Mouse (Mus musculus): ENCODE measurements at regions not wholly inside any gene's neighbourhood (a gene's known extent, or its start where the extent isn't known, plus 50 kb on each side); places are given as distances from the start of the nearest gene placed in this dataset.
"Not testable (repeated sequence)": the region's sequence is repeated elsewhere in the genome, so short reads cannot be mapped to it uniquely, and the experiment has no call there.

DNA sequence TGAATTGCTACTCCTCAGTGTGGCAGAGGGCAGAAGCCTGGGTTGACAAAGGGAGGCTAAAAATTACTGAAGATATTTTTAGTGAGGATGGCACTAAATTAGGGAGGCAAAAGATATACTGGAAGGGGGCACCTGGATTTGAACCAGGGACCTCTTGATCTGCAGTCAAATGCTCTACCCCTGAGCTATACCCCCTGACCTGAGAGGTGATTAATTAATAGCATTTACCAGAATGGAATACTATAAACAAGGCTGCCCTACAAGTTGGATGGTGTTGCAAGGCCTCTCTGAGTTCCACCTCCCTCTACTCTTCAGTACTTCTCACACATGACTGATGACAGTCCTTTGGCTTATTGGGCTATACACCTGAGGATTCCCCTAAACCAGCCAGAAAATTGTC is 136.6 kb upstream of the Zfp746 start:
- no peak overlapping the region for H3K9ac ChIP-seq (ENCODE audit: low read depth, low read length)
- no peaks in the 10 kb centered on the region for H3K9me3 ChIP-seq (replicated peaks; ENCODE audit: control insufficient read depth, low read length, poor library complexity, severe bottlenecking)
- no peaks in the 10 kb centered on the region for H3K27me3 ChIP-seq (ENCODE audit: control insufficient read depth, insufficient read depth, low read depth, low read length)
- H3K4me2 ChIP-seq (ENCODE audit: low read length) = no peak overlapping the region
- no peaks in the 10 kb centered on the region for H3K4me1 ChIP-seq (ENCODE audit: control insufficient read depth, insufficient read depth, low read length)
- H3K4me3 ChIP-seq (ENCODE audit: low read depth, low read length) = no peak overlapping the region
- no peak for ATAC-seq
- H3K36me3 ChIP-seq (ENCODE audit: control insufficient read depth, insufficient read depth, low read length) = no peaks in the 10 kb centered on the region
- H3K27ac ChIP-seq (ENCODE audit: low read length) = no peak overlapping the region

DNA sequence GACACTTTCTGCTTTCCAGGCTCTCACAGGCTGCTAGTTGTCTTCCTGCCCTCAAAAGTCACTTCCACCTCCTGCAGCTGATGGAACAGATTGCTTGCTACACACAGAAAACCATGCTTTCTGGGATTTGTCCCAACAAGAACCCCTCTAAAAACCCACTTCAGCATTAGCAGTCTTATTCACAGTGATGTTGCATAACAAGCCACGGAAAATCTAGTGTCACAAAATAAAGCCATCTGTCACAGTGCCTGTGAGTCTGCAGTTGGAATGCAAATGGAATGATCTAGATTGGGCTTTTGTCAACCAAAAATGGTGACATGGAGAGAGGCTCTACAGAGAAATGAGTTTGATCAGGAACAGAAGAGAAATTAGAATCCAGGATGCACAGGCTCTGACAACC is 135.4 kb upstream of the Zfp746 start:
- not testable (repeated sequence) for H3K4me3 ChIP-seq (ENCODE audit: low read depth, low read length); H3K4me1 ChIP-seq (ENCODE audit: control insufficient read depth, insufficient read depth, low read length); H3K36me3 ChIP-seq (ENCODE audit: control insufficient read depth, insufficient read depth, low read length); H3K4me2 ChIP-seq (ENCODE audit: low read length); H3K27me3 ChIP-seq (ENCODE audit: control insufficient read depth, insufficient read depth, low read depth, low read length); H3K9me3 ChIP-seq (replicated peaks; ENCODE audit: control insufficient read depth, low read length, poor library complexity, severe bottlenecking); ATAC-seq; H3K27ac ChIP-seq (ENCODE audit: low read length); H3K9ac ChIP-seq (ENCODE audit: low read depth, low read length)
- 36% methylated on average over 1 of the region's 1 CpGs for WGBS

DNA sequence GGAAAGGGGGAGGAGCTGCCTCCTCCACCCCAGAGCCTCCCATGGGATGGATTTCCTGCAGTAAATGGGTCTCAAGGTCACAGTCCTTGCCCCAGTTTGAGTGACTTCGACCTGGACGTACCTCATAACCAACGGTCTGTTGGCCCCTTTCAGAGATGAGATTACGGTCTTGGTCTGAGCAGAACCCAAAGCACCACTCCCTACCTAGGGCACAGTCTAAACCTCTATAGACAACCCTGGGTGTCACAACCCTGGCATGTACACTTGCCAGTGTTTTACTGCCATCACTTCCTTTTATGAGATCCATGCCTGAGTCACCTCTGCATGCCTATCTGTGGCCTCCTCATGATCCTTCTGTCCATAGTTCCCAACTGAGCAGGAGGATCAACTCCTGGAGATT is 128.8 kb upstream of the Zfp746 start:
- Histone ChIP-seq H3K9me3 (replicated peaks; ENCODE audit: control insufficient read depth, low read length, poor library complexity, severe bottlenecking) (no peaks in the 10 kb centered on the region; the same call in 1 of the 2 replicates), H3K36me3 (ENCODE audit: control insufficient read depth, insufficient read depth, low read length) (no peaks in the 10 kb centered on the region), H3K9ac (ENCODE audit: low read depth, low read length) (no peak overlapping the region), H3K4me3 (ENCODE audit: low read depth, low read length) (no peak overlapping the region), H3K27me3 (ENCODE audit: control insufficient read depth, insufficient read depth, low read depth, low read length) (no peaks in the 10 kb centered on the region), H3K27ac (ENCODE audit: low read length) (no peak overlapping the region), H3K4me1 (ENCODE audit: control insufficient read depth, insufficient read depth, low read length) (no peaks in the 10 kb centered on the region), H3K4me2 (ENCODE audit: low read length) (no peak overlapping the region)
- ATAC-seq = no peak
- whole genome bisulfite sequencing = 95% methylated on average over 4 of the region's 4 CpGs

DNA sequence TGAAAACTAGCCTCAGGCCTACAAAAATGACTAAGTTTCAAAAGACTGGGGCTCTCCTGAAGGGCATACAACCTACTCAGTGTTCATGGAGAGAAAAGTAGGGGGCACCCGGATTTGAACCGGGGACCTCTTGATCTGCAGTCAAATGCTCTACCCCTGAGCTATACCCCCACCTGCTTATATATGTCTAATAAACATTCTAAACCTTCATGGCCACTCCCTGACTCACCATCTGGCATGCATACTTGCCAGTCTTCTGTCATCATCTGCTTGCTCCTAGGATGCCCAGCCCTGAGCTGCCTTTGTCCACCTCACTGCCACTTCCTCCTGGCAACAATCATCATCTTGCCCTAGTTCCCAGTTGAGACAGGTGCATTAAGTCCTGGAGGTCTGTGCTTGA is 123.3 kb upstream of the Zfp746 start:
- Histone ChIP-seq H3K4me2 (ENCODE audit: low read length) (no peak overlapping the region), H3K27ac (ENCODE audit: low read length) (no peak overlapping the region), H3K9ac (ENCODE audit: low read depth, low read length) (no peak overlapping the region), H3K27me3 (ENCODE audit: control insufficient read depth, insufficient read depth, low read depth, low read length) (no peaks in the 10 kb centered on the region), H3K36me3 (ENCODE audit: control insufficient read depth, insufficient read depth, low read length) (no peaks in the 10 kb centered on the region), H3K4me3 (ENCODE audit: low read depth, low read length) (no peak overlapping the region), H3K9me3 (replicated peaks; ENCODE audit: control insufficient read depth, low read length, poor library complexity, severe bottlenecking) (no peaks in the 10 kb centered on the region; the same call in 1 of the 2 replicates), H3K4me1 (ENCODE audit: control insufficient read depth, insufficient read depth, low read length) (no peaks in the 10 kb centered on the region)
- ATAC-seq = no peak
- WGBS = 94% methylated on average over 2 of the region's 2 CpGs

DNA sequence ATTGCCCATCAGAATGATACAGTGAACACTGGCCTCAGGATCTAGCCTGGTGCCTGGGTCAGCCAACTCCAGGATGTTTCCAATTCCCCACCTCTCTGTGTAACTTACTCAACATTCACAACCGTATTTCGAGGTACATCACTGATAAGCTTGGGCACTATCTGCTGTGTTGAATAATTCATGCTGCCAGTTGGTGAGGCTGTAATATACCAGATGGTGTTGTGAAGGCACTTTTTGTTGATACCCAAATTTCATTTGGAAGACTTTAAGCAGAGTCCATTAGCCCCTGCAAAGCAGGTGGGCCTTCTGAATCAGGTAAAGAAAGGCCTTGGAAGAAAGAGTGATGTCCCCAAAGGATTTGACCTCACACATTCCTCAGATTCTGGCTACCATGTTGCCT is 122.7 kb upstream of the Zfp746 start:
- Histone ChIP-seq H3K9me3 (replicated peaks; ENCODE audit: control insufficient read depth, low read length, poor library complexity, severe bottlenecking) (no peaks in the 10 kb centered on the region; the same call in 1 of the 2 replicates), H3K27me3 (ENCODE audit: control insufficient read depth, insufficient read depth, low read depth, low read length) (no peaks in the 10 kb centered on the region), H3K4me2 (ENCODE audit: low read length) (no peak overlapping the region), H3K27ac (ENCODE audit: low read length) (no peak overlapping the region), H3K9ac (ENCODE audit: low read depth, low read length) (no peak overlapping the region), H3K4me1 (ENCODE audit: control insufficient read depth, insufficient read depth, low read length) (no peaks in the 10 kb centered on the region), H3K36me3 (ENCODE audit: control insufficient read depth, insufficient read depth, low read length) (no peaks in the 10 kb centered on the region), H3K4me3 (ENCODE audit: low read depth, low read length) (no peak overlapping the region)
- no peak for ATAC-seq
- WGBS = 92% methylated on average over 2 of the region's 2 CpGs

DNA sequence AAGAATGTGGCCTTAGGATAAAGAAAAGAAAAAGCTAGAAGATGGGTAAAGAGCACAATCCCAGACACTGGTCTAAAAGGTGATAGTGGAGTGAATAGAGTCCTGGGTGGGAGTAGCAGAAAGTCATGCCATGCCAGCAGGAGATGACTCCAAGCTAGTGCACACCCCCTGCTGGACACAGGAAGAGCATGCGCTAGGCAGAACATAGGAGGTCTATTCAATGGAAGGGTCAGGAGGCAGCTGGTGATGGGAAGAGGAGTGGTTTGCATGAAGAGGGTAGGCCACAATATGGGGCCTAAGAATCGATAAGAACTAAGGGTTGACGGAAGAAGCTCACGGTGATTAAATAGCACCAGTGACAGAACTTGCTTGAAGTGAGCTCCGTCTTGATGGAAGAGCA is 119.3 kb upstream of the Zfp746 start:
- Histone ChIP-seq H3K36me3 (ENCODE audit: control insufficient read depth, insufficient read depth, low read length) (no peaks in the 10 kb centered on the region), H3K4me2 (ENCODE audit: low read length) (no peak overlapping the region), H3K4me3 (ENCODE audit: low read depth, low read length) (no peak overlapping the region), H3K9me3 (replicated peaks; ENCODE audit: control insufficient read depth, low read length, poor library complexity, severe bottlenecking) (no peaks in the 10 kb centered on the region), H3K4me1 (ENCODE audit: control insufficient read depth, insufficient read depth, low read length) (no peaks in the 10 kb centered on the region), H3K27me3 (ENCODE audit: control insufficient read depth, insufficient read depth, low read depth, low read length) (no peaks in the 10 kb centered on the region), H3K27ac (ENCODE audit: low read length) (no peak overlapping the region), H3K9ac (ENCODE audit: low read depth, low read length) (no peak overlapping the region)
- WGBS = 89% methylated on average over 5 of the region's 5 CpGs
- no peak for ATAC-seq

DNA sequence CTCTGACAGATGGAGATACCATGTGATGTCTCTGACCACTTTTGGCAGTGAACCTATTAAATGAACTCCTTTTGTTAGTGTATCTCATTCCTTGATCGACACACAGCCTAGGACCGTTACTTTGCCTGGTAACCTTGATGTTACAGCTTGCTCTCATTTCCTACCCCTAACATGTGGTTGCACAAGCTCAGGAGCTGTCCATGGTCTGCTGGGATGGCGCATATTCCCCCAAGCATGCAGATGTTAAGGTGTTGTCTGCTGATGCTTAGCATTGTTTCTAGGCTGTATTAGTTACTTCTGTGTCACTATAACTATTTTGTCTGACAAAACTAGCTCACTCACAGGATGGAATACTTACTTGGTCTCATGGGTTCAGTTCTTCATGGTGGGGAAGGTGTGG is 113.6 kb upstream of the Zfp746 start:
- WGBS = 59% methylated on average over 3 of the region's 3 CpGs
- Histone ChIP-seq H3K4me2 (ENCODE audit: low read length) (no peak overlapping the region), H3K9me3 (replicated peaks; ENCODE audit: control insufficient read depth, low read length, poor library complexity, severe bottlenecking) (no peaks in the 10 kb centered on the region), H3K27ac (ENCODE audit: low read length) (no peak overlapping the region), H3K9ac (ENCODE audit: low read depth, low read length) (no peak overlapping the region), H3K4me3 (ENCODE audit: low read depth, low read length) (no peak overlapping the region), H3K4me1 (ENCODE audit: control insufficient read depth, insufficient read depth, low read length) (no peaks in the 10 kb centered on the region), H3K36me3 (ENCODE audit: control insufficient read depth, insufficient read depth, low read length) (no peaks in the 10 kb centered on the region), H3K27me3 (ENCODE audit: control insufficient read depth, insufficient read depth, low read depth, low read length) (no peaks in the 10 kb centered on the region)
- no peak for ATAC-seq

DNA sequence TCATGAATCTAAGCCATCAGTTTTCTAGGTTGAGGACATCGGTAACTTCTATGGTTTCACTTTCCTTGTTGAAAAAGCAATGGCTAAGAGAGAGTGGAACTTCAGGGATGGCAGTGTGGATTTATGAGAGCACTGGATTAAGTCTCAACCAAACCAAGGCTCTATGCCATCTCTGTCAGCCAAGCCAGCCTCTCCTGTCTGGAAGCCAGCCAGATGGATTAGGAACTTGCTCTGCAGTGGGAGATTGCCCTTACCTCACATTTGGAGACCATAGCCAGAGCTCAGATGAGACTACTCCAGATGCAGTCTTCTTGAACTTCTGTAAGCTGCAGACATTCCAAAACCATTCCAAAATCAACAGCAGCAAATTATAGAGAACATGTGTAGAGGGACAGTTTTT is 112.4 kb upstream of the Zfp746 start:
- no peak overlapping the region for H3K4me2 ChIP-seq (ENCODE audit: low read length)
- H3K4me1 ChIP-seq (ENCODE audit: control insufficient read depth, insufficient read depth, low read length) = no peaks in the 10 kb centered on the region
- no peaks in the 10 kb centered on the region for H3K9me3 ChIP-seq (replicated peaks; ENCODE audit: control insufficient read depth, low read length, poor library complexity, severe bottlenecking)
- no peak overlapping the region for H3K4me3 ChIP-seq (ENCODE audit: low read depth, low read length)
- no peak overlapping the region for H3K9ac ChIP-seq (ENCODE audit: low read depth, low read length)
- H3K36me3 ChIP-seq (ENCODE audit: control insufficient read depth, insufficient read depth, low read length) = no peaks in the 10 kb centered on the region
- no peaks in the 10 kb centered on the region for H3K27me3 ChIP-seq (ENCODE audit: control insufficient read depth, insufficient read depth, low read depth, low read length)
- WGBS = 100% methylated on average over 1 of the region's 1 CpGs
- H3K27ac ChIP-seq (ENCODE audit: low read length) = no peak overlapping the region
- no peak for ATAC-seq

DNA sequence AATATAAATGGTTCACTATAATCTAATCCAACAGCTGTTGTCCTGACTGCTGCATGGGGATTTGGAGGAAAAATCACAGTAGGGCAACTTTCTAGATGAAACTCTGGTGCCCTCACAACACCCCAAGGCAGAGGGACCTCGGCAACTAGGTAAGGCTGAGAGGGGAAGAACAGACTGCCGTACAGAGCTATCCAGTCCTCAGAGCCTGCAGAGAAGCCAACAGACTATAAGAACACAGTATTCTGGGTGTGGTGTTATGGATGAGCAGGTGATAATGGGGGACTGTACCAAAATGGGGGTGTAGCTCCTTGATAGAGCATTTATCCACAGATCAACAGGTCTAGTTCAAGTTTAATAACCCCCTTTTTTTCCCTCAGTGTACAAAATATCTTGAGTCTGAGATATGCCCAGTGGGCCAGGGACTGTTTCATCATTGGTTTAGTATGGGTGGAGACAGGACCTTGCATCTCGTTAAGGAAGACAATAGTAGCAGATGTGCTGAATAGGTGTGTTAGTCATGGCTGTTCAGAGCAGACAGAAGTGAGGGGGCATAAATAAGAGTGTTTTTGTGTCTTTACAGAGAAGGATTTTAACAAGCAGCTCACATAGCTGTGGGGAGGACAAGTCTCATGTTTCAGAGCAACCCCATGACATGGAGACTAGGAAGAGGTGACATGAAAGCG is 111.4 kb upstream of the Zfp746 start:
- Histone ChIP-seq H3K4me2 (ENCODE audit: low read length) (no peak overlapping the region), H3K9me3 (replicated peaks; ENCODE audit: control insufficient read depth, low read length, poor library complexity, severe bottlenecking) (no peaks in the 10 kb centered on the region), H3K27ac (ENCODE audit: low read length) (no peak overlapping the region), H3K9ac (ENCODE audit: low read depth, low read length) (no peak overlapping the region), H3K36me3 (ENCODE audit: control insufficient read depth, insufficient read depth, low read length) (no peaks in the 10 kb centered on the region), H3K4me1 (ENCODE audit: control insufficient read depth, insufficient read depth, low read length) (no peaks in the 10 kb centered on the region), H3K4me3 (ENCODE audit: low read depth, low read length) (no peak overlapping the region), H3K27me3 (ENCODE audit: control insufficient read depth, insufficient read depth, low read depth, low read length) (no peaks in the 10 kb centered on the region)
- ATAC-seq = no peak
- WGBS = 73% methylated on average over 4 of the region's 4 CpGs
